Mouse (Mus musculus): ENCODE data around the gene Pmis2. TPM values are rescaled to one million over a fixed set of nuclear protein-coding genes. Genes with fewer than 3 reads are reported as not detected.
A peak's percentile ranks its signal among the peaks of the same experiment; 100 is the strongest.

Pmis2 gene
- not detected in 2 replicates for polyA plus RNA-seq (2012; ENCODE audit: insufficient read depth, low replicate concordance)

DNA sequence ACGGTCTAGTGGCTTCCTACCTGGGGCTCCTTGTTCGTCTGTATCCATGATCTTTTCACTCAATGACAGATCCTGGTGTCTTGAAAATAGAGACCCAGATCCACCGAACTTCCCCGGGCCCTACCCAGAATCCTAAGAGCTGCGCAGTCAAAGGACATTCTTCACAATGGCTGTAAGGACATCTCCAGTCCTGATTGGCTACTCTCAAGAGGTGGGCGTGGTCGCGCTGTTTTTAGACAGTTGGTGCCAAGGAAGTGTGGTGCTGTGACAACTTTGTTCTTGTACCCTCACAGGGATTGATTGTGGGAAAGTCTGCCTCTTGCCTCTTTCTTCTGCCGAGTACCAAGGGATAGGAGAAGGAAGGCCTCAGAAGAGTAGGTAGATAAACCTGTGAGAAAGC lies at the start of gene Pmis2:
TSS of gene Pmis2 (minus strand) at position 126 of the 400 bp plus-strand sequence.
- H3K4me3 ChIP-seq (replicated peaks): no peak within 1 kb of the TSS
- TF ChIP-seq FLI1 (IDR thresholded peaks at IDR 0.05; ENCODE audit: low read length) (no peak), GATA1 (IDR thresholded peaks at IDR 0.05; ENCODE audit: borderline replicate concordance, low read length) (no peak)
- peaks cover 12% of the 10 kb centered on the region for H3K4me1 ChIP-seq
- H3K9me3 ChIP-seq: no peaks in the 10 kb centered on the region
- H3K36me3 ChIP-seq (replicated peaks; ENCODE audit: low read length): no peaks in the 10 kb centered on the region
- peaks cover 2% of the 10 kb centered on the region for H3K27me3 ChIP-seq (replicated peaks)

DNA sequence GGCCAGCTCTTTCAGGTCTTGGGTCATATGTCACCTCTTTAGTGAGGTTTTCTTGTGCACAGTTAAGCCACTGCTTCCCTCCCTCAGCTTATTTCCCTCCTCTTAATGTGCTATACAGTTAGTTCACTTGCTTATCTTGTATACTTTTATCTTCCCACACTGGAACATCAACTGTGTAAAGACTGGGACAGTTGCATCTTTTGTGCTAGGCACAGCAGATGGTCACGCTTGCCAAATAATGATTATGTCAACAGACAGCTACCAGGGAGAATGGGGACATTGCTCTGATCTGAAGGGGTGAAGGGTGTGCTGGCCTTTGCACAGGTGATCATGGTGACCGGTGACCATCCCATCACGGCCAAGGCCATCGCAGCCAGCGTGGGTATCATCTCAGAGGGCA lies 48.3 kb upstream of the Pmis2 start:
- TF ChIP-seq FLI1 (IDR thresholded peaks at IDR 0.05; ENCODE audit: low read length) (no peak), GATA1 (IDR thresholded peaks at IDR 0.05; ENCODE audit: borderline replicate concordance, low read length) (no peak)
- Histone ChIP-seq H3K9me3 (0 out of 2 replicates have a peak, but pooled peaks cover 3% of the 10 kb centered on the region), H3K4me1 (peaks cover 57% of the 10 kb centered on the region), H3K36me3 (replicated peaks; ENCODE audit: low read length) (no peaks in the 10 kb centered on the region), H3K4me3 (replicated peaks) (no peak overlapping the region), H3K27me3 (replicated peaks) (peaks cover 65% of the 10 kb centered on the region)

DNA sequence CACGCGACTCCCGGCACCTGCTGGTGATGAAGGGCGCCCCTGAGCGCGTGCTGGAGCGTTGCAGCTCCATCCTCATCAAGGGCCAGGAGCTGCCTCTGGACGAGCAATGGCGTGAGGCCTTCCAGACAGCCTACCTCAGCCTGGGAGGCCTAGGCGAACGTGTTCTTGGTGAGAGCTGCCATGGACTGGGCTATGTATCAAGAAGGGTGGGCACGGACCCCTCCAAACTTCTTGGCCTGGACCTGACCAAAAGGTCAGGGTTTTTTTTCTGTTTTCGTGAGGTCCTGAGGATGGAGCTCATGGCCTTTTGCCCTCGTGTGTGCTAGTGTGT lies 46.3 kb upstream of the Pmis2 start:
- Histone ChIP-seq H3K4me1 (peaks cover 64% of the 10 kb centered on the region), H3K27me3 (replicated peaks) (peaks cover 73% of the 10 kb centered on the region), H3K36me3 (replicated peaks; ENCODE audit: low read length) (no peaks in the 10 kb centered on the region), H3K9me3 (0 out of 2 replicates have a peak, but pooled peaks cover 3% of the 10 kb centered on the region), H3K4me3 (replicated peaks) (peak overlapping the region; percentile 87)
- TF ChIP-seq GATA1 (IDR thresholded peaks at IDR 0.05; ENCODE audit: borderline replicate concordance, low read length) (no peak), FLI1 (IDR thresholded peaks at IDR 0.05; ENCODE audit: low read length) (no peak)

DNA sequence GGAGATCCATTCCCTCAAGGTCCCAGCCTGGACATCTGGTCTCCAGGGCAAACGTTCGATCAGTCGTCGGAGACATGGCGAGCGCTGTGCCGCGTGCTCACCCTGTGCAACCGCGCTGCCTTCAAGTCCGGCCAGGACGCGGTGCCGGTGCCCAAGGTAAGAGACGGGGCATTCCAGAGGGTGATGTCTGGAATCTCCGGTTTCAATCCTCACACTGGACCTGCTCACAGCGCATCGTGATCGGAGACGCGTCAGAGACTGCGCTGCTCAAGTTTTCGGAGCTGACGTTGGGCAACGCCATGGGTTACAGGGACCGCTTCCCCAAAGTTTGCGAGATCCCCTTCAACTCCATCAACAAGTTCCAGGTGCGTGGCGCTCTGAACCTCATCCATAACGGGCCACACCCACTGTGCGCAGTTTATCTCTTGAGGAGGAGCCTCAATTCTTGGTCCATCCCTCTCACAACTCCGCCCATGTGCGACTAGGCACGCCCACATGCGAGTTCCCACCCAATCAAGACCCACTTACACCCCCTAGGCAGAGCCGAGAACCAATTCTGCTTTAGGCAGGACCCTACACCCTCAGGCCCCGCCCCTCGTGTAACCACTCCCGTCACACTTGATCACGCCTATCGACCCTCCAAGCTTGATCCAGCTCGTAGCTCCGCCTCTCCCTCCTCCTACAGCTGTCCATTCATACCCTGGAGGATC lies 45.8 kb upstream of the Pmis2 start:
- TF ChIP-seq FLI1 (IDR thresholded peaks at IDR 0.05; ENCODE audit: low read length): no peak
- no peak for TF ChIP-seq GATA1 (IDR thresholded peaks at IDR 0.05; ENCODE audit: borderline replicate concordance, low read length)
- peak overlapping the region; percentile 87 for H3K4me3 ChIP-seq (replicated peaks)
- H3K9me3 ChIP-seq: 0 out of 2 replicates have a peak, but pooled peaks cover 3% of the 10 kb centered on the region
- peaks cover 58% of the 10 kb centered on the region for H3K4me1 ChIP-seq
- H3K36me3 ChIP-seq (replicated peaks; ENCODE audit: low read length): no peaks in the 10 kb centered on the region
- peaks cover 72% of the 10 kb centered on the region for H3K27me3 ChIP-seq (replicated peaks)

DNA sequence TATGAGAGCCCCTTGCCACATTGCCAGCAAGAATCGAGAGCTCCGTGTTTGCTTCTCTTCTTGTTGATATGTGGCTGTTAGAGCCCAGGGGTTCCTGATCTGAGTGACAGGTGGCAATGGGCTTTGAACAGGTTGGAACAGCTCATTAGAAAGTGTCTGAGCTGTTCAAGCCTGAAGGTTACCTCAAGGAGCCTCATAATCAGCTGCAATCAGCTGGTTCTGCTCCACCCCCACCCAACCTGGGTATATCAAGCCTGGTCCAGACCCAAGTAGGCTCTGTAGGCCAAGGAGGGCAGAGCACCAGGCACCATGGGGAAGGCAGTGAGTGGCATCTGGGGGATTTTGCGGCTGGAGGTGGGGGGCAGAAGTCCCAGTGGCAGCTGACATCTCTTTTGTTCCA lies 40.5 kb upstream of the Pmis2 start, which contains the start of gene Atp4a:
TSS of gene Atp4a (plus strand) at position 268 of the 400 bp plus-strand sequence.
- Histone ChIP-seq H3K4me1 (peaks cover 50% of the 10 kb centered on the region), H3K9me3 (0 out of 2 replicates have a peak, but pooled peaks cover 3% of the 10 kb centered on the region), H3K27me3 (replicated peaks) (peaks cover 61% of the 10 kb centered on the region), H3K4me3 (replicated peaks) (peak within 1 kb of the TSS; percentile 16), H3K36me3 (replicated peaks; ENCODE audit: low read length) (no peaks in the 10 kb centered on the region)
- TF ChIP-seq FLI1 (IDR thresholded peaks at IDR 0.05; ENCODE audit: low read length) (no peak), GATA1 (IDR thresholded peaks at IDR 0.05; ENCODE audit: borderline replicate concordance, low read length) (no peak)

DNA sequence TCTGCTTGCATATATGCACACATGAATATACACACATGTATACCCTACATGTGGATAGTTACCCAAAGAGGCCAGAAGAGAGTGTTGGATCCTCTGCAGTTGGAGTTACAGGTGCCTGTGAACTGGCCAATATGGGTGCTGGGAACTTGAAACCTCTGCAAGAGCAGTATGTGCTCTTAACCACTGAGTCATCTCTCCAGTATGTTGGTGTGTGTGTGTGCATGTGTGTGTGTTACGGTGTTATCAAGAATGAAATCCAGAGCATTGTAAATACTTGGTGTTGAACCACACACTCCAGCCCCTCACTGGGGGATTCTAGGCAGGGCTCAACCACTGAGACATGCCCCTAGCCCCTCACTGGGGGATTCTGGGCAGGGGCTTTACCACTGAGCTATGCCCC lies 36.0 kb upstream of the Pmis2 start:
- Histone ChIP-seq H3K27me3 (replicated peaks) (peaks cover 27% of the 10 kb centered on the region), H3K4me3 (replicated peaks) (no peak overlapping the region), H3K4me1 (peaks cover 38% of the 10 kb centered on the region), H3K36me3 (replicated peaks; ENCODE audit: low read length) (no peaks in the 10 kb centered on the region), H3K9me3 (no peaks in the 10 kb centered on the region)
- TF ChIP-seq GATA1 (IDR thresholded peaks at IDR 0.05; ENCODE audit: borderline replicate concordance, low read length): no peak
- TF ChIP-seq FLI1 (IDR thresholded peaks at IDR 0.05; ENCODE audit: low read length): no peak

DNA sequence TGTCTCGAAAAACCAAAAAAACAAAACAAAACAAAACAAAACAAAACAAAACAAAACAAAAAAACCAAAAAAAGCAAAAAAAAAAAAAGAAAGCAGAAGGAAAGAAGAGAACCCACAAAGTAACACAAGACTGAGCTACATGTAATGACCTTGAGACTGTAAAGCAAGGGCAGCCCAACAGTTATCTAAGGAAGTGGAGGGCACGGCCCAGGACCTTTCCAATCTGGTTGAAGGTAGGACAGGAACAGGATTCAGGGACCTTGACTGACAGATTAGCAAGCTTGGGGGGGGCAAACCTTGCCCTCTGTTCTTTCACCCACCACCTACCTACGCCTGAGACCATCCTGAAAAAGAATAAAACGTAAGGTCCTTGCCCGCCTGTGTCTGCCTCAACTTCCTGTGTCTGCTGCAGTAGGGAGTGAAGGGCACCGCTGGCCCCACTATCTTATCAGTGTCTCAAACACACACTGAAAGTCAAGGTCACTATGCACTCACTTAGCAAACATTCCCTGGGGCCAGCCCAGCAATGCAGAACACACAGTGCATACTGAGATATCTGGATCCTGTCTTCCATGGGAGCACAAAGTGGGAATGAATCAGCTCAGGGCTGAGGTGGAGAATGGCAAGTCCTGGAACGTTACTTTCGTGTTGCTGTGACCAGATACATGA lies 34.9 kb upstream of the Pmis2 start:
- Histone ChIP-seq H3K4me3 (replicated peaks) (peak overlapping the region; percentile 44), H3K4me1 (peaks cover 45% of the 10 kb centered on the region), H3K9me3 (no peaks in the 10 kb centered on the region), H3K36me3 (replicated peaks; ENCODE audit: low read length) (no peaks in the 10 kb centered on the region), H3K27me3 (replicated peaks) (peaks cover 16% of the 10 kb centered on the region)
- TF ChIP-seq GATA1 (IDR thresholded peaks at IDR 0.05; ENCODE audit: borderline replicate concordance, low read length) (no peak), FLI1 (IDR thresholded peaks at IDR 0.05; ENCODE audit: low read length) (no peak)

DNA sequence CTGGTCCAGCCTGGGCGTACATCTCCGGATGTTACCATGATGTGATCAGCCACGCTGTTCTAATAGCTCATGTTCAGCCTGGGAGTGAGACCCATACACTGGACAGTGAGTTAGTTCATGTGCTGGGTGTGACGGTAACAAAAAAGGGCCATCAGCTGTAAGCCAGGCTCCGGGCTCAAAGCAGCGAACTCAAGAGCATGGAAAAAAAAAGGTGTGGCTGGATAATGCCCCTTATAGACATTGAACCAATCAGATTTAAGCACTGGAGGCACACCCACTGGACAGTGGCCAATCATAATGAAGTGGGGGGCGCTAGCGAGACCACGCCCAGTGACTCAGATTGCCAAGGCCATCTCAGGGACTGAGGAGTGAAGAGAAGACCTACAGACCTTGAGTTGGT lies 27.2 kb upstream of the Pmis2 start, which contains the start of gene 2200002J24Rik:
TSS of gene 2200002J24Rik (plus strand) at position 338 of the 400 bp plus-strand sequence.
- TF ChIP-seq FLI1 (IDR thresholded peaks at IDR 0.05; ENCODE audit: low read length): no peak
- no peak for TF ChIP-seq GATA1 (IDR thresholded peaks at IDR 0.05; ENCODE audit: borderline replicate concordance, low read length)
- no peaks in the 10 kb centered on the region for H3K36me3 ChIP-seq (replicated peaks; ENCODE audit: low read length)
- peak within 1 kb of the TSS; percentile 42 for H3K4me3 ChIP-seq (replicated peaks)
- no peaks in the 10 kb centered on the region for H3K27me3 ChIP-seq (replicated peaks)
- H3K9me3 ChIP-seq: no peaks in the 10 kb centered on the region
- peaks cover 42% of the 10 kb centered on the region for H3K4me1 ChIP-seq

DNA sequence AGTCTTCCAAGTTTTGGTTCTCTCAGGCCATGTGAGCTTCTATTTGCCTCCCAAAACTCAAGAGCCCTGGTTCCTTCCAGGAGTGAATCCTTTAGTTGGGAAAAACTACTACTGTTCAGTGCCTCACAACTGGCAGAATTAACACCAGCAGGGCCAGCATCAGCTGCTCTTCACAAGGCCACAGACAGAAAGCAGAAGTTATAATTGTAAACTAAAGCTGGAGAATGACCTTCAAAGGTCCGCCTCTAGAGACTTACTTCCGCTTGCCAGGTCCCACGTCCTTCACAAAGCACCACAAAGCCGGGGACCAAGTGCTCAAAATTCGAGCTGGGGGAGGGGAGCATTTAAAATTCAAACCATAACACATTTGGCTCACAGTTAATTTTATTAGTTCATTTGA lies 26.7 kb upstream of the Pmis2 start:
- TF ChIP-seq GATA1 (IDR thresholded peaks at IDR 0.05; ENCODE audit: borderline replicate concordance, low read length) (no peak), FLI1 (IDR thresholded peaks at IDR 0.05; ENCODE audit: low read length) (no peak)
- Histone ChIP-seq H3K4me1 (peaks cover 42% of the 10 kb centered on the region), H3K27me3 (replicated peaks) (no peaks in the 10 kb centered on the region), H3K36me3 (replicated peaks; ENCODE audit: low read length) (no peaks in the 10 kb centered on the region), H3K4me3 (replicated peaks) (no peak overlapping the region), H3K9me3 (no peaks in the 10 kb centered on the region)

DNA sequence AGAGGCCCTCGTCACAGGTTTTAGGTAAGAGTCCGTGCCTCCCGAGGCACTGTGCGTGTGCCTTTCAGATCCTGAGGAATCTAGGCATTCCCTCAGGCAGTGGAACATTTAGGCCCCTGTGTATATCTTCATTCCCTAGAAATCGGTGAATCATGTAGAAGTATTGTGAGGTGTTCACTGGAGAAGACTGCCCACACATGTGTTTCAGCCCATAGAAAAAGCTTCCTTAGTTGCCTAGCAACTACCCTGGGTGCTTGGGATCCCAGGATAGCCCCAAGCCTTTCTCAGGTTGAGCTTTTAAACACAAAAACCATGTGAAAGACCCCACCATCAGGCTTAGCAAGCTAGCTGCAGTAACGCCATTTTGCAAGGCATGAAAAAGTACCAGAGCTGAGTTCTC lies 16.9 kb upstream of the Pmis2 start:
- Histone ChIP-seq H3K4me3 (replicated peaks) (no peak overlapping the region), H3K27me3 (replicated peaks) (no peaks in the 10 kb centered on the region), H3K4me1 (peaks cover 13% of the 10 kb centered on the region), H3K9me3 (no peaks in the 10 kb centered on the region), H3K36me3 (replicated peaks; ENCODE audit: low read length) (no peaks in the 10 kb centered on the region)
- TF ChIP-seq FLI1 (IDR thresholded peaks at IDR 0.05; ENCODE audit: low read length) (no peak), GATA1 (IDR thresholded peaks at IDR 0.05; ENCODE audit: borderline replicate concordance, low read length) (no peak)
